Mouse (Mus musculus) urinary bladder, adult 18-20 months (tissue): ENCODE results near the gene Cntln.
A peak's percentile ranks its signal among the peaks of the same experiment; 100 is the strongest.

Experiments used
- DNase-seq, 2 experiments: peaks; one replicate each; pipeline ENCODE4 v3.0.0; 2022; ENCODE audit warnings: low spot score in 2 of 2, mixed read lengths in 2 of 2

The Cntln gene

GRCm38 (mm10) chr4:84884111-84884538 lies at the start of gene Cntln:
TSS of gene Cntln (plus strand) at chr4:84884309.
- peak; percentile 78 to 94 for DNase-seq

- DNase-seq, result no peak
Observed at GRCm38 (mm10) chr4:84836979-84837378, 47.1 kb upstream of the Cntln start.

GRCm38 (mm10) chr4:84838545-84838944 lies 45.6 kb upstream of the Cntln start:
- DNase-seq, result no peak

GRCm38 (mm10) chr4:84839466-84839865 lies 44.6 kb upstream of the Cntln start:
- no peak for DNase-seq

GRCm38 (mm10) chr4:84857588-84857987 lies 26.5 kb upstream of the Cntln start:
- no peak for DNase-seq

GRCm38 (mm10) chr4:84876347-84876746 lies 7.8 kb upstream of the Cntln start:
- no peak for DNase-seq

GRCm38 (mm10) chr4:84883646-84884045 lies 463 bp upstream of the Cntln start:
- peak in 1 of 2 experiments; percentile 3 for DNase-seq

GRCm38 (mm10) chr4:84884539-84885270 lies 596 bp downstream of the Cntln start:
- DNase-seq, result peak; percentile 13 to 48

- DNase-seq, result no peak
Observed at GRCm38 (mm10) chr4:84885271-84885540, 1.1 kb downstream of the Cntln start.

GRCm38 (mm10) chr4:84918393-84918792 lies 34.3 kb downstream of the Cntln start:
- DNase-seq, result no peak

GRCm38 (mm10) chr4:84934342-84934929 lies 50.3 kb downstream of the Cntln start:
- DNase-seq, result no peak

GRCm38 (mm10) chr4:84942059-84942458 lies 58.0 kb downstream of the Cntln start:
- DNase-seq, result no peak

- no peak for DNase-seq
Observed at GRCm38 (mm10) chr4:84942651-84943050, 58.5 kb downstream of the Cntln start.

GRCm38 (mm10) chr4:84944100-84944499 lies 60.0 kb downstream of the Cntln start:
- no peak for DNase-seq

- no peak for DNase-seq
Observed at GRCm38 (mm10) chr4:84946450-84946849, 62.3 kb downstream of the Cntln start.

GRCm38 (mm10) chr4:84976875-84977646 lies 93.0 kb downstream of the Cntln start:
- no peak for DNase-seq

- no peak for DNase-seq
Observed at GRCm38 (mm10) chr4:84995520-84996348, 111.6 kb downstream of the Cntln start.

GRCm38 (mm10) chr4:85005581-85005980 lies 121.5 kb downstream of the Cntln start:
- no peak for DNase-seq

- no peak for DNase-seq
Observed at GRCm38 (mm10) chr4:85006789-85007188, 122.7 kb downstream of the Cntln start.

- no peak for DNase-seq
Observed at GRCm38 (mm10) chr4:85010846-85011245, 126.7 kb downstream of the Cntln start.

GRCm38 (mm10) chr4:85045748-85046147 lies 161.6 kb downstream of the Cntln start:
- DNase-seq, result no peak
